Mouse (Mus musculus) liver, postnatal 0 days (tissue): ENCODE results near the gene Gh. TPM values are rescaled to one million over a fixed set of nuclear protein-coding genes. Genes with fewer than 3 reads are reported as not detected.
A peak's percentile ranks its signal among the peaks of the same experiment; 100 is the strongest.

Experiments
- ATAC-seq: fragments of 200-750 bp; cut with Nextera tagmentation; 2 replicates; pipeline ENCODE4 v1.8.0; 2017; ENCODE audit warnings: mild to moderate bottlenecking, moderate library complexity
- DNase-seq: peaks from one replicate; pipeline ENCODE4 v3.0.0-alpha.2; 2016
- H3K27ac ChIP-seq: fragments of 300-500 bp; sonication (generic); 2 replicates; pipeline ENCODE4 v1.5.1; 2014; ENCODE audit warnings: antibody characterized with exemption, moderate library complexity, mild to moderate bottlenecking, low read depth
- H3K27me3 ChIP-seq: fragments of 300-500 bp; sonication (generic); 2 replicates; pipeline ENCODE4 v1.6.1; 2014; ENCODE audit warnings: low read length, control low read depth, mixed read lengths; ENCODE audit not compliant: insufficient read depth
- H3K36me3 ChIP-seq: fragments of 300-500 bp; sonication (generic); replicated peaks from 2 replicates; pipeline ENCODE4 v1.6.1; 2014; ENCODE audit warnings: mild to moderate bottlenecking, control low read depth, low read length, moderate library complexity, mixed read lengths; ENCODE audit not compliant: insufficient read depth
- H3K4me1 ChIP-seq: fragments of 300-500 bp; sonication (generic); 2 replicates; pipeline ENCODE4 v1.6.1; 2014; ENCODE audit warnings: antibody characterized with exemption, mild to moderate bottlenecking, control low read depth; ENCODE audit not compliant: insufficient read depth
- H3K4me2 ChIP-seq: fragments of 300-500 bp; sonication (generic); 2 replicates; pipeline ENCODE4 v1.6.1; 2014; ENCODE audit warnings: low read depth, mild to moderate bottlenecking, low read length, moderate library complexity, mixed read lengths
- H3K4me3 ChIP-seq: fragments of 300-500 bp; sonication (generic); 2 replicates; pipeline ENCODE4 v1.5.1; 2014; ENCODE audit warnings: low read depth, low read length
- H3K9ac ChIP-seq: fragments of 300-500 bp; sonication (generic); replicated peaks from 2 replicates; pipeline ENCODE4 v1.6.1; 2014; ENCODE audit warnings: mild to moderate bottlenecking, moderate library complexity
- H3K9me3 ChIP-seq: fragments of 300-500 bp; sonication (generic); 2 replicates; pipeline ENCODE4 v1.6.1; 2016; ENCODE audit warnings: mild to moderate bottlenecking, control low read depth, low read length, mixed read lengths
- CTCF ChIP-seq: sonication (generic); IDR thresholded peaks from 2 replicates; pipeline ENCODE4 v1.5.1; 2016; ENCODE audit warnings: antibody characterized with exemption, low read depth
- EP300 ChIP-seq: IDR thresholded peaks from 2 replicates; pipeline ENCODE4 v1.6.1; 2016; ENCODE audit warnings: antibody characterized with exemption, low read depth, mild to moderate bottlenecking
- WGBS: fragments of 180-500 bp; shearing (Covaris S2); extraction: QIAGEN DNeasy Blood & Tissue Kit; methylation state at CpG from one replicate; pipeline ENCODE4 v1.1.7; 2014; ENCODE audit not compliant: insufficient replicate concordance; 5-methylcytosine and 5-hydroxymethylcytosine counted together
- polyA plus RNA-seq: library from polyadenylated mRNA; unstranded; fragments of >200 nt; fragmentation: Nextera tagmentation; extraction: Ambion mirVana; gene quantifications from 2 replicates; pipeline ENCODE4 v1.2.1, GENCODE M21; 2015

Gene Gh
- polyA plus RNA-seq, 1 experiment from 2014 or later = 0.21 TPM

DNA sequence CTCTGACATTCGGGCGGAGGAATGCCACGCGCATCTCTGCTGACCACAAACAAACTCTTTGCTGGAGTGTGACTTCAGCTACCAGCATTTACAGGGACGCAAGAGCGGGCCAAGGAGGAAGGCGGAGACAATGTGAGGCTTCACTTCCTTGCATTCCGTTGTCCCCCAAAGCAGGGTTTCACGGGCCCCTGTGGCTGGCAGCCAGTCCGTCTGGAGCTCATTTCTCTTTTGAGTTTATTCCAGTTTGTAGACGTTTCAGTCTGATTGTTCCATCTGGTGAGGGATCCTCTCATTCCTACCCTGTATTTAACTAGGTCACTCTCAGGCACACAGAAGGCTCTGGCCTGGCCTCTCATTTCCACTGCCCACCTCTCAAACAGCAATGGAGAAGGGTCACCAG is 14.7 kb downstream of the Gh start:
- WGBS = 68% methylated on average over 11 of the region's 11 CpGs
- Histone ChIP-seq H3K9ac (no peak overlapping the region), H3K4me3 (no peak overlapping the region), H3K27ac (no peak overlapping the region), H3K9me3 (no peaks in the 10 kb centered on the region), H3K4me1 (no peaks in the 10 kb centered on the region), H3K36me3 (no peaks in the 10 kb centered on the region), H3K4me2 (no peak overlapping the region), H3K27me3 (no peaks in the 10 kb centered on the region)
- DNase-seq = no peak
- TF ChIP-seq EP300 = no peak
- no peak for TF ChIP-seq CTCF
- no peak for ATAC-seq

DNA sequence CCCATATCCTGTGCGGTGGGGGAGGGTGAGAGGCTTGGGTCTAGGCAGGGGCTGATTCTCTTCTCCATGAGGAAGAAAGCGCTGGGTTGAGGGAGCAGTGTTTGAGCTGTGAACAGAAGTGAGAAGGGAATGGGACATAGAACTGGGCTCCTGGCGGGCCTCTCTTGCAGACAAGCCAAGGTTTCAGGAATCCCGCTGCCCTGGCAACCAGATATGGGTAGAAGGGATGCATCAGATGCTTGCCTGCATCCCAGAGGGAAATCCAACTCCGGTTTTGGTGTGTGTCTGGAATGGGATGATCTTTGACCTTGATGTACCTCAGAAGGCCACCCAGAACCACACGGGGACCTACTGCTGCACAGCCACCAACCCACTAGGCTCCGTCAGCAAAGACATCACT is 15.5 kb downstream of the Gh start:
- ATAC-seq (no peak), DNase-seq (no peak)
- no peaks in the 10 kb centered on the region for H3K9me3 ChIP-seq
- H3K4me2 ChIP-seq = no peak overlapping the region
- WGBS = 83% methylated on average over 7 of the region's 7 CpGs
- no peaks in the 10 kb centered on the region for H3K27me3 ChIP-seq
- no peak overlapping the region for H3K9ac ChIP-seq
- no peak for TF ChIP-seq CTCF
- no peak for TF ChIP-seq EP300
- H3K4me1 ChIP-seq = no peaks in the 10 kb centered on the region
- H3K27ac ChIP-seq = no peak overlapping the region
- no peak overlapping the region for H3K4me3 ChIP-seq
- no peaks in the 10 kb centered on the region for H3K36me3 ChIP-seq

DNA sequence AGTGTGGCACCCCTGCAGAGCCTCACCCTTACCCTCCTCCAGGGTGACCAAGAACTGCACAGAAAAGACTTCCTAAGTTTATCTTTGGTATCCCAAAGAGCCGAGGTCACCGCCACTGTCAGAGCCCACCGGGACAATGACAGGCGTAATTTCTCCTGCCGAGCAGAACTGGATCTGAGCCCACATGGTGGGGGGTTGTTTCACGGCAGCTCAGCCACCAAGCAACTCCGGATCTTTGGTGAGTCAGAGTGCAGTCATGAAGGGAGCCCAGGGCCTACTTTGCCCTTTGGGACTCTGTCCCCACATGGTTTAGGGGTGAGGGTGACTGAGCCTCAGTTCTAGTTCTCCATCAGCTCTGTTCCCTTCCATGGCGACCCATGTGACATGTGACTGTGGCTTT is 17.5 kb downstream of the Gh start:
- H3K27ac ChIP-seq = no peak overlapping the region
- ATAC-seq (no peak), DNase-seq (no peak)
- no peak overlapping the region for H3K4me3 ChIP-seq
- H3K27me3 ChIP-seq = no peaks in the 10 kb centered on the region
- H3K9ac ChIP-seq = no peak overlapping the region
- TF ChIP-seq EP300 (no peak), CTCF (no peak)
- H3K9me3 ChIP-seq = no peaks in the 10 kb centered on the region
- H3K36me3 ChIP-seq = no peaks in the 10 kb centered on the region
- H3K4me1 ChIP-seq = no peaks in the 10 kb centered on the region
- WGBS = 62% methylated on average over 8 of the region's 8 CpGs
- no peak overlapping the region for H3K4me2 ChIP-seq

DNA sequence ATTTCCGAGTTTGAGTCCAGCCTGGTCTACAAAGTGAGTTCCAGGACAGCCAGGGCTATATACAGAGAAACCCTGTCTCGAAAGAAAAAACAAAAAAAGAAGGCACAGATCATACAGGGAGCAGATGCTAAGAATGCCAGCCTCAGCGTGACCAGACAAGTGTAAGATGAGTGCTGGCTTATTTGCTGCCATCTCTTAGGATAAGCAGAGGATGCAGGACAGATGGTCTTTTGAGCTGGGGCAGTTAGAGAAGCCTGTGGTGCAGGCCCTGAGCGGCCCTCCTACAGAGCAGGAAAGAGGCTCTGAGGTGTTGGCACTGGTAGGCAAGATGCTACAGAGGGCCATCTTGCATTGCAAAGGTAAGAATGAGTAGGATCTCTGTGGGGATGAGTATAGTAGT is 18.3 kb downstream of the Gh start:
- ATAC-seq (no peak), DNase-seq (no peak)
- Histone ChIP-seq H3K4me1 (no peaks in the 10 kb centered on the region), H3K36me3 (no peaks in the 10 kb centered on the region), H3K4me2 (no peak overlapping the region), H3K27ac (no peak overlapping the region), H3K4me3 (no peak overlapping the region), H3K9me3 (no peaks in the 10 kb centered on the region), H3K9ac (no peak overlapping the region), H3K27me3 (no peaks in the 10 kb centered on the region)
- TF ChIP-seq EP300 = no peak
- TF ChIP-seq CTCF = no peak
- 80% methylated on average over 4 of the region's 4 CpGs for WGBS

DNA sequence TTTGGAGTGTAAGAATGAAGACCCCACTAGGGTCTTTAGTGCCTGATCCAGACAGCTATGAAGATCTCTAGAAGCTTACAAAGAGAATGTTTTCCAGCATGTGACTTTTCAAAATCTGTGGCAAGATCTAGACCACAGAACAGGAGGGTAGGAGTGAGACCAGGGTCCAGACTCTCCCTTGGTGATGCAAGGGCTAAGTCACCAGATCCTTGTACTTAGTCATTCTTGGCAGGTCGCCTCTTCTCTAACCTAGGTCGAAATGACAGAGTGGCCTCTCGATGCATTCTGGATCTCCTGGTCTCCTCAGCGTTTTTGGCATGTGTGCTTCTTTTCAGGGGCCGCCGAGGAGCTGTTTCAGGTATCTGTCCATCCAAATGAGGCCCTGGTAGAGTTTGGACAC is 19.2 kb downstream of the Gh start:
- 77% methylated on average over 6 of the region's 6 CpGs for WGBS

DNA sequence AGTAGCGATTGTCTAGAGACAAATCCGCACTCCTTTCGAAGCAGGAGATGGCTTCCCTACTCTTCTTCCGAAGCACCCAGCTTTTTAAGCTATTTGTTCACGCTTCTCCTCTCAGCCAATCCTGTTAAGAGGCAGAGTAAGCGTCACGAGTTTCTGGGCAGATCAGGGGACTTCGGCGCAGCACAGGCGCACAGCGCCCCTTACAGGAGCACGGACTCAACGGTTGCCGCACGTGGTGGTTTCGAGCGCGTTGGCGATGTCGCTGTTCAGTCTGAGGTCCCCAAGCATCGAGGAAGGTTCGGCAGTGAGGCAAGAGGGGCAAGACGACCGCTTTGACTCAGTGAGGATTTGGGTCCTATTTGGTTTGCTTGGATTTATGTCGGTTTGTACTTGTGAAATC is 25.2 kb downstream of the Gh start, which contains the start of gene Tcam1:
Gene Tcam1 (plus strand): TSS at position 219 of the 400 bp plus-strand sequence.
- no peaks in the 10 kb centered on the region for H3K36me3 ChIP-seq
- no peak within 1 kb of the TSS for H3K27ac ChIP-seq
- DNase-seq (peak; percentile 96), ATAC-seq (peak; percentile 22)
- WGBS = 3% methylated on average over 25 of the region's 25 CpGs
- no peak within 1 kb of the TSS for H3K4me3 ChIP-seq
- peak within 1 kb of the TSS; percentile 52 for H3K4me2 ChIP-seq
- H3K4me1 ChIP-seq = peaks cover 18% of the 10 kb centered on the region
- H3K27me3 ChIP-seq = no peaks in the 10 kb centered on the region
- TF ChIP-seq EP300 (no peak), CTCF (peak; percentile 98)
- no peak within 1 kb of the TSS for H3K9ac ChIP-seq
- no peaks in the 10 kb centered on the region for H3K9me3 ChIP-seq

More for the DNA sequence above, 19.2 kb downstream of the Gh start:
- no peak overlapping the region for H3K27ac ChIP-seq
- no peak overlapping the region for H3K4me3 ChIP-seq
- no peaks in the 10 kb centered on the region for H3K9me3 ChIP-seq
- no peak overlapping the region for H3K9ac ChIP-seq
- TF ChIP-seq EP300 = no peak
- TF ChIP-seq CTCF = no peak
- ATAC-seq = no peak
- no peaks in the 10 kb centered on the region for H3K36me3 ChIP-seq
- H3K4me2 ChIP-seq = no peak overlapping the region
- no peak for DNase-seq
- no peaks in the 10 kb centered on the region for H3K27me3 ChIP-seq
- H3K4me1 ChIP-seq = no peaks in the 10 kb centered on the region

DNA sequence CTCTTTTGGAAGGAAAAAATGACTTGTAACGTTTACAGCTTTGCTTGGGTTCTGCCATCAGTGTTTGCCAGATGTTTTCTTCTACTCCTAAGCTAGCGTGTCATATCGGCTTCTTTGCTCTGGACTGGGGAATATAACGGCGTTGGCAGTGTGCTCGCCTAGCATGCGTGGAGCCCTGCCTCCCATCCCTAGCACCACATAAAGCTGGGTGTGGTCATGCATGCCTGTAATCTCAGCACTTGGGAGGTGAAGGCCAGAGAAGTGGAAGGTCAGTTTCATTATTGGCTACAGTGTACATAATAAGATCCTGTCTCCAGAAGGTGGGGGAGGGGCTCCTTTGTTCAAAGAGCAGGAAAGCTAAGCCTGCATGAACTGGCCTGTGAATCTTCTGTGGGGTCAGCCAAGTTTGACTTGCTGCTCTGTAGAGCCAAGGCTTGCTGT is 26.7 kb downstream of the Gh start:
- DNase-seq = no peak
- 85% methylated on average over 7 of the region's 7 CpGs for WGBS
- Histone ChIP-seq H3K36me3 (no peaks in the 10 kb centered on the region), H3K4me1 (peaks cover 33% of the 10 kb centered on the region), H3K4me2 (no peak overlapping the region), H3K27me3 (no peaks in the 10 kb centered on the region), H3K9ac (no peak overlapping the region), H3K27ac (no peak overlapping the region), H3K9me3 (no peaks in the 10 kb centered on the region), H3K4me3 (no peak overlapping the region)
- TF ChIP-seq EP300 = no peak
- TF ChIP-seq CTCF = no peak
- ATAC-seq = no peak
